Mouse (Mus musculus) erythroblast, embryonic 14.5 days (primary cell): ENCODE data around the gene Gtf2h4. TPM values are rescaled to one million over a fixed set of nuclear protein-coding genes. Genes with fewer than 3 reads are reported as not detected.

ENCODE experiments used
- H3K27me3 ChIP-seq: 2 replicates; pipeline ENCODE4 v1.6.1; 2012; ENCODE audit warnings: inconsistent platforms; ENCODE audit not compliant: control insufficient read depth
- H3K36me3 ChIP-seq: 2 replicates; pipeline ENCODE4 v1.6.1; 2012; ENCODE audit warnings: mild to moderate bottlenecking, inconsistent platforms; ENCODE audit not compliant: control insufficient read depth
- H3K4me1 ChIP-seq: 2 replicates; pipeline ENCODE4 v1.6.1; 2012; ENCODE audit warnings: inconsistent platforms; ENCODE audit not compliant: control insufficient read depth
- H3K4me3 ChIP-seq: replicated peaks from 2 replicates; pipeline ENCODE3; 2012; ENCODE audit warnings: moderate library complexity, mild to moderate bottlenecking, inconsistent platforms
- H3K9me3 ChIP-seq: 2 replicates; pipeline ENCODE4 v1.6.1; 2012; ENCODE audit warnings: low read length, inconsistent platforms, mixed read lengths; ENCODE audit not compliant: control insufficient read depth
- GATA1 ChIP-seq: IDR thresholded peaks from 2 replicates; pipeline ENCODE4 v1.6.1; 2012; ENCODE audit warnings: low read length, inconsistent platforms, mixed read lengths
- TAL1 ChIP-seq: IDR thresholded peaks from 3 replicates; pipeline ENCODE4 v1.6.1; 2012; ENCODE audit warnings: low read length, inconsistent platforms, mixed read lengths
- polyA plus RNA-seq: library from polyadenylated mRNA; stranded (reverse); fragments of >175 nt; gene quantifications from 2 replicates; pipeline ENCODE4 v1.2.3, GENCODE M21; 2012

Gtf2h4 gene
- polyA plus RNA-seq, 1 experiment, result 1.3 TPM

DNA sequence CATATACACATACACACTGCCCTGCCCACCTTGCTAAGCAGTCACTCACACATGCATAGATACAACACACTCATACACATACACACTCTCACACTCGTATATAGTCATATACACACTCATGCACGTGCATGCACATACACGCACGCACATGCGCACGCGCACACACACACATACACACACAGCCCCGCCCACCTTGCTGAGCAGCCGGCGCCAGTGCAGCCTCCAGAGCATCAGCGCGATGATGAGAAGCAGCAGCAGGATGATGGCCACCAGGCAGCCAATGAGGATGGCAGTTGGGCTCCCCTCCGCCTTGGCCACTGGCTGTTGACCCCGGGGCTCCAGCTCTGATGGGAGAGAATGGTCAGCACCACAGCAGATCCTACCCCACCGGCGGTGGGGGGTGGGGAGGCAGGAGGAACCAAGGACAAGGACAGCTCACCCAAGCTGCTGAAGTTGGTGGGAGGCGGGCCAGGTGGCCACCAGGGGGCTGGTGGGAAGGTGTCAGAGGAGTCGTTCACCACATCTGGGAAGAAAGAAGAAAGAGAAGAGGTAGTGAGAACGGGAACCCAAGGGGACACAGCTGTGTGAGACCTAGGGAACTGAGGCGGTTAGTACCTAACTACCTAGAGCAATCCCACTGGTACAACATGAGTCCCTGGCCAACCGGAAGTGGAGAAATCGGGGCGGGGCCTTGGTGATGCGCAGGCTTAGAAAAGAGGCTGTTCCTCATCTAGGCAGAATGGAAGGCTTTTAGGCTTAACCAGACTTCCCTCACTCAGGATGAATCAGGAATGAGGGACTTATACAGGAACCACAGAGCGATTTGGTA, 15.0 kb upstream of the Gtf2h4 start:
- H3K36me3 ChIP-seq, result no peaks in the 10 kb centered on the region
- TF ChIP-seq TAL1, result no peak
- TF ChIP-seq GATA1, result no peak
- H3K9me3 ChIP-seq, result no peaks in the 10 kb centered on the region
- H3K4me1 ChIP-seq, result no peaks in the 10 kb centered on the region
- peaks cover 2% of the 10 kb centered on the region; the same call in 1 of the 2 replicates for H3K27me3 ChIP-seq
- H3K4me3 ChIP-seq, result no peak overlapping the region

DNA sequence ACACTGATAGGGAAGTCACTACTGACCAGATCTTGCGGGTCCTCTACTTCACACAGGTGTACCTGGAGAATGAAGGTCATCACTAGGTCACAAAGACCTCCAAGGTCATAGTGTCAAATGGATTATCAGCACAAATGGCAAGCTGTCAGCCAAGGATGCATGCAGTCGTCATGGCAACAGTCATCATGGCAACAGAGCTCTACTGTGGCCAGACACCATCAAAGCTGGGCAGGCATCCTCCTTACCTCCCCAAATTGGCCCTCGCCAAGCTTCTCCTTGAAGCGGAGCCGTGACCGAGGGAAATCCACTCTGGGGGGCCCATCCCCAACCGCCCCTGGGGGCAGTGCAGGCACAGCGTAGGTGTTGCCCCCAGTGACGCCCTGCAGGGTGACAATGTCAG, 11.5 kb upstream of the Gtf2h4 start:
- no peak overlapping the region for H3K4me3 ChIP-seq
- H3K9me3 ChIP-seq, result no peaks in the 10 kb centered on the region
- TF ChIP-seq GATA1, result no peak
- no peak for TF ChIP-seq TAL1
- H3K36me3 ChIP-seq, result no peaks in the 10 kb centered on the region
- peaks cover 2% of the 10 kb centered on the region; the same call in 1 of the 2 replicates for H3K27me3 ChIP-seq
- H3K4me1 ChIP-seq, result no peaks in the 10 kb centered on the region

DNA sequence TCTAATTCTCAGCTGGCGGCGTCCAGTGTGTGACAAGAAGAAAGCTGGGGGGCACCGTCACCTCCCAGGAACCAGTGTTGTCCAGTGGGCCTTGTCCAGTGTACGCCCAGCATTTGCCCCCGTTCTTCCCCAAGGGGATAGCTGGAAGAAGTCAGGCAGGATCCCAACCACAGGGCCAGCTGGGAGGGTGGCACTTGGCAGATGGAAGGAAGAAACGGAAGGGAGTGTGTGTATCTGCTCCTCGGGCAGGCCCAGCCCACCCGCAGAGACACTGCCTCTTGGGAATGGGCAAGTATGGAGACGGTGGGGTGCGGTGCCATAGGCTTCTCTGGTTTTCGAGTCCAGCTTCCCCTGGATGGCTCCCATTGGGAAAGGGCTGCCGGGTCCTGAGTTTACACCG, 8.4 kb upstream of the Gtf2h4 start:
- no peaks in the 10 kb centered on the region for H3K9me3 ChIP-seq

DNA sequence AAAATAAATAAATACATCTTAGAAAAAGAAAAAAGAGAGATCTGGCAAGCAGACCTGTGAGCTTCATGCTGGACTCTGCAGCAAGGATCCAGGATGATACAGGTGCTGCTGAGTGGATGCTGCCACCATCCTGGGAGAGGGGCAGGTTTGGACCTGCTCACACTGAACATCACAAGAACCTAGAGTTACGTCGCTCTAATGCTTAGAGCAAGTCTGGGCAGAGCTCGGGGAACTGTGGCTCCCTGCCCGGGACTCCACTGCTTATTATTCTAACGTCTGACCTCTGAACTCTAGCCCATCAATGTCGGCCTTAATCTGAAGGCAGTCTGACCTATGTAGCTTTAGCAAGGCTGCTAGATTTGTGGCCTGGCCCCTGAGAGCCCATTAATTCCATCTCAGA, 7.1 kb upstream of the Gtf2h4 start:
- no peaks in the 10 kb centered on the region for H3K4me1 ChIP-seq
- H3K9me3 ChIP-seq, result no peaks in the 10 kb centered on the region
- no peaks in the 10 kb centered on the region for H3K36me3 ChIP-seq
- no peak for TF ChIP-seq TAL1
- H3K4me3 ChIP-seq, result no peak overlapping the region
- no peaks in the 10 kb centered on the region for H3K27me3 ChIP-seq

More for the DNA sequence above, 8.4 kb upstream of the Gtf2h4 start:
- Histone ChIP-seq H3K27me3 (peaks cover 2% of the 10 kb centered on the region; the same call in 1 of the 2 replicates), H3K4me3 (no peak overlapping the region), H3K4me1 (no peaks in the 10 kb centered on the region), H3K36me3 (no peaks in the 10 kb centered on the region)
- TF ChIP-seq TAL1 (no peak), GATA1 (no peak)

DNA sequence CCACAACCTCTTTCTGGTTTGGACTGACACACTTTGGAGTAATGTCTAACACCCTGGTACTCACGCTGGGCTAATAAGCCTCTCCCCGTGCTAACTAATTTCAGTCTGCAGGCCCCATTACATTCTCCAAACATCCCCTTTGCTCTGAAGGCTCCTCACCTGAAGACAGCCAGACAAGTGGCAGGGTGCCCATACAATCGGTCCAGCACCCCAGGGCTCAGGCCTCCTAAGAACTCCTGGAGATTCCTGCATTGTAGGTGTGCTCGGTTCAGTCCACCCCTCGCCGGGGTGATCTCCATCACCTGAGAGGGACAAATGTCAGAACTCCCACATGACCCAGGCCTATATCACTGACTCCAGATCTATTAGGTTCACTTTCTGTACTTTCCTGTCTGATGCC, 1.0 kb downstream of the Gtf2h4 start:
- peak overlapping the region; percentile 65 for H3K4me3 ChIP-seq
- H3K4me1 ChIP-seq, result peaks cover 23% of the 10 kb centered on the region
- no peak for TF ChIP-seq GATA1
- no peak for TF ChIP-seq TAL1
- H3K9me3 ChIP-seq, result no peaks in the 10 kb centered on the region
- H3K36me3 ChIP-seq, result peaks cover 23% of the 10 kb centered on the region
- no peaks in the 10 kb centered on the region for H3K27me3 ChIP-seq

DNA sequence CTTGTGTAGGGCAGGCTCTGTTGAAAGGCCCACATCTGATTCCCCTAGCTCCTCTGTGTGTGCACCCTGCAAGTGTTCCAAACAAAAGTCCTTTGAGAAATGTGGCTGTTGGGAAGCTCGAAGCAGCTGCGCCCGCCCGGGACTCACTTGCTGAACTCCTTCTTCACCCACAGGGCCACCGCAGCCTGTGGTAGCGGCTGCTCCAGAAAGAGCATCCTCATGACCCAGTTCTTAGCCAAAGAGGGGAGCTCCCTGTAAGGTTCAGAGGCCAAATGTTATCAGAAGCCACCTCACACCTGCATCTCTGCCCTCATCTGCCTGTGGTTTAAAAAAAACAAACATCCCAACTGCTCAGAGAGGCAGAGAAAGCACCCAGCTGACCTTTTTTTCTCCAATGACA, 1.7 kb downstream of the Gtf2h4 start:
- Histone ChIP-seq H3K36me3 (peaks cover 23% of the 10 kb centered on the region), H3K9me3 (no peaks in the 10 kb centered on the region), H3K4me1 (peaks cover 28% of the 10 kb centered on the region), H3K27me3 (no peaks in the 10 kb centered on the region), H3K4me3 (no peak overlapping the region)
- TF ChIP-seq TAL1 (no peak), GATA1 (no peak)

DNA sequence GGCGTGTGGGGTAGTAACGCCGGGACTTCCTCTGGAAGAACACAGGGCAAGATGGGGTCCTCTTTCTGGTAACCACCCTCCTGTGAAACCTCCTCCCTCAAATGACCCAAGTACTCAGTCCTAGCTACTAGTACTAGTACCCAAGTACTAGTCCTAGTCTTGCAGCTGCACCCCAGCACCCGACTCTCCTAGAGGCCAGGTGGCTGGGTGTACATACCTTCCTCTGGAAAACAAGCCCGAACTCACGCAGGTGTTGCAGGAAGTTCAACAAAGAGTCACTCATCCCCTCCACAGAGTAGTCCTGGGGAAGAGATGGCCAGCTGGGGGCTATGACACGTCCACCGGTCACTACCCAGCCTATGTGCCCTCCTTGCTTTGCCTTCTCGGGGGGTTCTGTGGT, 3.8 kb downstream of the Gtf2h4 start:
- peaks cover 34% of the 10 kb centered on the region for H3K36me3 ChIP-seq
- no peaks in the 10 kb centered on the region for H3K27me3 ChIP-seq
- TF ChIP-seq GATA1 (no peak), TAL1 (no peak)
- no peak overlapping the region for H3K4me3 ChIP-seq
- no peaks in the 10 kb centered on the region for H3K9me3 ChIP-seq
- peaks cover 36% of the 10 kb centered on the region for H3K4me1 ChIP-seq

DNA sequence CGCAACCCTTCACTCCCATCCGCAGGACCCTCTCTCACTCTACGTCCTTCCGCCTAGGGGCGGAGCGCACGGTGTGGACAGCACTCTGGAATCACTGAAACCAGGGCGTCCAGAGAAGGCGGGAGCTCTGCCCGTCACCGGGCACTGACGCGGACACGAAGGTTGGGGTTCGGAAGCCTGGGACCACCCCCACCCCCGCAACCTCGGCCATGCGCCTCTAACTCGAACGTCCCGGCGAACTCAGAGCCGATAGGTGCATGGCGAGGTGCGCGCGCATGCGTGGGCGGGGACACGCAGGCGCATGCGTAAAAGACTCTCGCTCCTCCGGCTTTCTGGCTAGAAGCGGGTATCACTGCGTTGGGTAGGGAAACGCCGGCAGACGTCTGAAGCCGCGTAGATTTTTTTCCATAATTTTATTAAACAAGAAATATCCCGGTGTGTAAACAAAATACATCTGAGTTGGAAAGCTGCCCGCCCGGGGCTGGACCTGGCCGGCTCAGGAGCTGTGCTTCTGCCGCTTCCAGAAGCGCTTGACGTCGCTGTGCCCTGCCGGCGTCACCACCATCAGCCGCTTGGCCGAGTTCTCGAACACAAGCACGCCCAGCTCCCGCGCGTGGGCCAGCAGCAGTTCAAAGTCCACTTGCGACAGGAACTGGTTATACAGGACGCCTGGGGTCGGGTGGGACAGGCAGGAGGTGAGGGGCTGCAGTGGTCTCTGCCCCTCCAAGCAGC, 6.0 kb downstream of the Gtf2h4 start, which contains the start of gene Vars2:
Gene Vars2, minus strand, starts transcription at position 259 of the 732 bp plus-strand sequence.
- no peak for TF ChIP-seq GATA1
- no peak for TF ChIP-seq TAL1
- H3K36me3 ChIP-seq, result peaks cover 53% of the 10 kb centered on the region
- no peaks in the 10 kb centered on the region for H3K27me3 ChIP-seq
- H3K4me1 ChIP-seq, result peaks cover 23% of the 10 kb centered on the region
- peak within 1 kb of the TSS; percentile 73 for H3K4me3 ChIP-seq
- no peaks in the 10 kb centered on the region for H3K9me3 ChIP-seq

DNA sequence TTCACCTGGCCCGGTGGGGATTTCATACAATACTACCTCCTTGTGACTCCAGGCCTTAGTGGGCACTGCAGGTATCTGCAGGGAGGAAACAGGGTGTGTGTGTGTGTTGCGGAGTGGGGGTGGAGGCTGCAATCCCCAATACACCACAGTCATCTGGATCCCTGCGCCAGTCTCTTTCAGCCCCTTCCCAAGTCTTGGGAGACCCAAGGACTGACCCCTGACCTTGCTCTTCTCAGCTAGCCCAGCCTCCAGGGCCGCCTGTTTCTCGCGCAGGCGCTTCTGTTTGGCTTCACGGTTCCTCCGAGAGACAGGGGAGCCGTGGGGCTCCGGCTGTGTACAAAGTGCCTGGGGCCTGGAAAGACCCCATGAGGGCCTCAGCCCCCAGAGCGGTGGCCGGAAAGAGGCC, 6.7 kb downstream of the Gtf2h4 start:
- TF ChIP-seq GATA1 (no peak), TAL1 (no peak)
- Histone ChIP-seq H3K36me3 (peaks cover 56% of the 10 kb centered on the region), H3K9me3 (no peaks in the 10 kb centered on the region), H3K4me3 (peak overlapping the region; percentile 73), H3K27me3 (no peaks in the 10 kb centered on the region), H3K4me1 (peaks cover 21% of the 10 kb centered on the region)
